Mouse (Mus musculus) intestine, embryonic 15.5 days (tissue): ENCODE results near the gene St8sia4. TPM values are rescaled to one million over a fixed set of nuclear protein-coding genes. Genes with fewer than 3 reads are reported as not detected.
"Not testable (repeated sequence)": the region's sequence is repeated elsewhere in the genome, so short reads cannot be mapped to it uniquely, and the experiment has no call there.

Experiments
- ATAC-seq: fragments of 200-750 bp; cut with Nextera tagmentation; 2 replicates; pipeline ENCODE4 v1.8.0; 2017; ENCODE audit warnings: moderate TSS enrichment, moderate library complexity
- H3K27ac ChIP-seq: fragments of 300-500 bp; sonication (generic); 2 replicates; pipeline ENCODE4 v1.5.1; 2015; ENCODE audit warnings: mild to moderate bottlenecking, inconsistent platforms
- H3K27me3 ChIP-seq: fragments of 300-500 bp; sonication (generic); replicated peaks from 2 replicates; pipeline ENCODE4 v1.6.1; 2015; ENCODE audit warnings: inconsistent platforms
- H3K36me3 ChIP-seq: fragments of 300-500 bp; sonication (generic); 2 replicates; pipeline ENCODE4 v1.6.1; 2015; ENCODE audit warnings: inconsistent platforms
- H3K4me1 ChIP-seq: fragments of 300-500 bp; sonication (generic); replicated peaks from 2 replicates; pipeline ENCODE4 v1.6.1; 2015; ENCODE audit warnings: inconsistent platforms
- H3K4me2 ChIP-seq: fragments of 300-500 bp; sonication (generic); replicated peaks from 2 replicates; pipeline ENCODE4 v1.6.1; 2015; ENCODE audit warnings: mild to moderate bottlenecking, inconsistent platforms
- H3K4me3 ChIP-seq: fragments of 300-500 bp; sonication (generic); replicated peaks from 2 replicates; pipeline ENCODE4 v1.5.1; 2015; ENCODE audit warnings: inconsistent platforms
- H3K9ac ChIP-seq: fragments of 300-500 bp; sonication (generic); 2 replicates; pipeline ENCODE4 v1.6.1; 2015; ENCODE audit warnings: inconsistent platforms
- H3K9me3 ChIP-seq: fragments of 300-500 bp; sonication (generic); 2 replicates; pipeline ENCODE4 v1.6.1; 2016; ENCODE audit warnings: inconsistent platforms
- WGBS: fragments of 180-500 bp; shearing (Covaris S2); methylation state at CpG from one replicate; pipeline ENCODE4 v1.1.7; 2015; 5-methylcytosine and 5-hydroxymethylcytosine counted together
- polyA plus RNA-seq: library from polyadenylated mRNA; unstranded; fragments of >200 nt; fragmentation: Nextera tagmentation; extraction: Ambion mirVana; gene quantifications from 2 replicates; pipeline ENCODE4 v1.2.1, GENCODE M21; 2015

The St8sia4 gene
- polyA plus RNA-seq, 1 experiment from 2014 or later = 3.1 TPM

DNA sequence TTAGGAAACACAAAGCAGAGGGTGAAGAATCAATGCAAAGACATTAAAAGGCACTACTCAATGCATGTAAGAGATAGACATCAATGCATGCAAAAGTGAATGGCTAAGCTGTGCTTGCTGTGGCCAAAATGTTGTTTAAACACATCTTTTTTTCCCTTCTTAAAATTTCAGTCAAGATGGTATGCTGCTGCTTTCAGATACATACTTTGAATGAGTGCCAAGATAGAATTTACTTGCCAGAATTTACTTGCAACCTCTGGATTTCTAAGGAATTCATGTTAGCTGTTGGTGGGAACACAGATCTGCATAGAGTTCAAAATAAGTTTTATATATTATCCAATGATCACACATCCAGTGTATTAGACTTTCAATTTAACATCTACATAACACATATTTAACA lies 77.9 kb downstream of the St8sia4 start:
- no peak for ATAC-seq

DNA sequence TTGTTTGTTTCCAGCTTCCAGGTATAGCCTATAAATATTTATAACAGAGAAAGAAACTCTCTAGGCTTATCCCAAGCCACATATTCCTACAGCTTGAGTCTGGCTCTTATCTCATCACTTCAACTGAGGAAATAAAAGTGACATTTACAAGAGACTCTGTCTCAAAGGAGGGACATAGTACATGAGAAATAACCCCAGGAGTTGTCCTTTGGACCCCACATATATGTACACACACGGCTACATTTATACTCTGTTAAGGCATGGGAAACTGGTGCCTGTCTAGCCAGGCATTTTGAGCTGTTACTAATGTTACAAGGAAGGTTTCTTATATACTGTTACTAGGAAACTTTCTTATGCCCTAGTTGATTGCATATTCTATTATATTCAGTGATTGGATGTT lies 84.1 kb downstream of the St8sia4 start:
- Histone ChIP-seq H3K9ac (no peak overlapping the region), H3K27me3 (no peaks in the 10 kb centered on the region), H3K9me3 (no peaks in the 10 kb centered on the region), H3K4me2 (no peak overlapping the region), H3K36me3 (no peaks in the 10 kb centered on the region), H3K27ac (no peak overlapping the region), H3K4me3 (no peak overlapping the region), H3K4me1 (no peaks in the 10 kb centered on the region)
- ATAC-seq = peak; percentile 56; the same call in 1 of the 2 replicates
- WGBS = 35% methylated on average over 1 of the region's 1 CpGs

More for the DNA sequence above, 77.9 kb downstream of the St8sia4 start:
- Histone ChIP-seq H3K27me3 (no peaks in the 10 kb centered on the region), H3K27ac (no peak overlapping the region), H3K4me3 (no peak overlapping the region), H3K9me3 (no peaks in the 10 kb centered on the region), H3K36me3 (no peaks in the 10 kb centered on the region), H3K4me2 (no peak overlapping the region), H3K9ac (no peak overlapping the region), H3K4me1 (no peaks in the 10 kb centered on the region)

DNA sequence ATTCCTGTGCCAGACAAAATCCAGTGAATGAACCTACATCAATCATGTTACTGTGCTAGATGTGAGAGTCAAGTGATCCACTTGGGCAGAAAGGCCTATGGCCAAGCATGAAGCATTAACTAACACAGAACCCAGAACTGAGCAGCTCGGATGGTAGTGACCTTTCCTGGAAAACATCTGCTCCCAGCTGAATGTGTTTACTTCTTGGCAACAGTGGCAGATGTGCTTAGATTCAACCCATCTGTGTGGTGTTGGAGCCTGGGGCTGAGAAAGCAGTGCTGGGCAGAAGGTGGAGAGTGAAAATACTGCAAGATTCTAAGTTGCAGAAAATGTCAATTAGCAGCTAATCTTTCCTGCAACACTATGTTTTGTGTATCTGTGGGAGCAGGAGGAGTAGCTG lies 85.1 kb downstream of the St8sia4 start:
- no peaks in the 10 kb centered on the region for H3K27me3 ChIP-seq
- H3K9ac ChIP-seq = no peak overlapping the region
- no peaks in the 10 kb centered on the region for H3K9me3 ChIP-seq
- no peak overlapping the region for H3K27ac ChIP-seq
- no peaks in the 10 kb centered on the region for H3K36me3 ChIP-seq
- no peaks in the 10 kb centered on the region for H3K4me1 ChIP-seq
- H3K4me3 ChIP-seq = no peak overlapping the region
- 20% methylated on average over 1 of the region's 1 CpGs for WGBS
- peak; percentile 53; the same call in 1 of the 2 replicates for ATAC-seq
- H3K4me2 ChIP-seq = no peak overlapping the region

DNA sequence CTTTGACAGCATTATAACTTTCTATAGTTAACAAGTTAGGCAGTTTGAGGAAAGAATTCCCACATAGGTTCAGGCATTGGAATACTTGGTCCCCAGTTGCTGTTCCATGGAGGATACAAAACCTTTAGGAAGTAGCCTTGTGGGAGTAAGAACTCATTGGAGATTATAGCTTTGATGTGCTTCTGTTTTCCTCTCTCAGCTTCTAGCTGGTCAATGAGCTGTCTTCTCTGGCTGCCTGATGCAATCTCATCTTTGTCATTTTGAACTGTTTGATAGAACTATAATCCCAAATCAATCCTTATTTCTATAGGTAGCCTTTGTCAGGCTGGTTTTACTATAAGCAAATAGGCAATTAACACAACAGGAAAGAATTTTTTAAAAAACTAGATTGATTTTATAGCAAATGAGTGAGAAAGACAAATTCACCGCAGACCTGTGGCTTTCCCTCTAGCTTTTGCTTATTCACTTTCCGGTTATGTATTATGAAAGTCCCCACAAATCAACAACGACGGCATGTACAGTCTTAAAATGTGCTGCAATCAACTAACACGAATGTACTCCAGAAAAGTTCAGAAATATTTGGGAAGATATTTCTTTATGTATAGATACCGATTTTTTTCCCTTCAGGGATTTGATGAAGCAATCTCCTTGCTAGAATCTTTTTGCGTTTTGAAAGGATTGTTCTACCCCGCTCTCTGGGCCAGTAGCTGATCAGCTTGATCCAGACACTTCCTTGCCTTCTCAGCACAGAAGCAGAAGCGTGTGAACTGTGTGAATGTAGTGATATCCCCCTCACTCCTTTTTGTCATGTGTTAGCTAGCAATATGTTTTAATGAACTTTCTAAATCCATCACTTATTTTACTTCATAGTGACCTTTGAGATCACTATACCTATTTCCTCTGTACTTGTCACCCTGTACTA lies 94.5 kb downstream of the St8sia4 start:
- H3K4me2 ChIP-seq = no peak overlapping the region
- H3K27ac ChIP-seq = no peak overlapping the region
- WGBS = 89% methylated on average over 9 of the region's 9 CpGs
- no peak overlapping the region for H3K4me3 ChIP-seq
- ATAC-seq = no peak
- H3K9me3 ChIP-seq = no peaks in the 10 kb centered on the region
- H3K9ac ChIP-seq = no peak overlapping the region
- H3K4me1 ChIP-seq = no peaks in the 10 kb centered on the region
- no peaks in the 10 kb centered on the region for H3K36me3 ChIP-seq
- H3K27me3 ChIP-seq = no peaks in the 10 kb centered on the region

DNA sequence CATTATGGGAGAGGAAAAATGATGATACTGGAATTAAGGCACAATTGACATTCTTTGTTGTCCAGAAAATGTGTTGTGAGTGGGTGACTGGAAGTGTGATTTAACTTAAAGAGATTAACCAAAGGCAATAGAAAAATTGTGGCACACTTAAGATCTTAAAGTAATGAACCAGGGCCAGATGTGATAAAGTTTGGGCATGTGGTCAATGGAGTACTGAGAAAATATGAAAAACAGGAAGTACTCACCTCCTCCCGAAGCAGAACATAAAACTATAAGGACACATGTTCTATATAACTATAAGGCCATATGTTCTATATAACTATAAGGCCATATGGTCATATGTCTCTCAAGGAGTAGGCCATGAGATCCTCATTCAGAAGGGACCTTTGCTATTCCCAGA lies 96.3 kb downstream of the St8sia4 start:
- ATAC-seq = no peak
- H3K4me3 ChIP-seq = no peak overlapping the region
- WGBS = 69% methylated on average over 1 of the region's 1 CpGs

DNA sequence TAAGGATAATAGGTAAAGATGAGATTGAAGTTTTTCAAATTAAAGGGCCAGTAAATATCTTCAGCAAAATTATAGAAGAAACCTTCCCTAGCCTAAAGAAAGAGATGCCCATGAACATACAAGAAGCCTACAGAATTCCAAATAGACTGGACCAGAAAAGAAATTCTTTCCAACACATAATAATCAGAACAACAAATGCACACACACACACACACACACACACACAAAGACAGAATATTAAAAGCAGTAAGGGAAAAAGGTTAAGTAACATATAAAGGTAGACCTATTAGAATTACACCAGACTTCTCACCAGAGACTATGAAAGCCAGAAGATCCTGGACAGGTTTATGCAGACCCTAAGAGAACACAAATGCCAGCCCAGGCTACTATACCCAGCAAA lies 112.8 kb downstream of the St8sia4 start:
- not testable (repeated sequence) for H3K9me3 ChIP-seq, H3K27me3 ChIP-seq, H3K4me2 ChIP-seq, H3K27ac ChIP-seq, ATAC-seq, H3K4me1 ChIP-seq, H3K4me3 ChIP-seq, H3K36me3 ChIP-seq, H3K9ac ChIP-seq

More for the DNA sequence above, 96.3 kb downstream of the St8sia4 start:
- H3K4me1 ChIP-seq = no peaks in the 10 kb centered on the region
- no peak overlapping the region for H3K4me2 ChIP-seq
- no peaks in the 10 kb centered on the region for H3K36me3 ChIP-seq
- H3K27me3 ChIP-seq = no peaks in the 10 kb centered on the region
- H3K27ac ChIP-seq = no peak overlapping the region
- no peak overlapping the region for H3K9ac ChIP-seq
- no peaks in the 10 kb centered on the region for H3K9me3 ChIP-seq

DNA sequence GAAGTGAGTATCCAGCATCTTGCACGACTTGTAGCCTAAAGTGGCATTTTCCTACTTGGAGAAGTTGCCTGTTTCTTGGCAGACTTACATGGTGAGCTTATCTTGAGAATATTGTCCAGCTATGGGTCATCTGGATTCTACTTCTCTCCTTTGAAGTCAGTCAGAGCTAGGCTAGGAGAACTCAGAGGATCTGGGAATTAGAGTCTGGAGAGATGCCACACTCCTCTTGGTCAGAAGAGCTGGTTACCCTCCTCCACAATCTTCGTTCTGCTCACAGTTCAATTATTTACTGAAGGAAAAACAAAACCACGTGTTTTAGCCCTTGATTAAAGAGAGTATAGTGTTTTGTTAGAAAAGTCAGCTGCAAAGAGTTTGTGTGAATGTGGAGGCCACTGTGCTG lies 125.9 kb downstream of the St8sia4 start:
- no peak overlapping the region for H3K4me2 ChIP-seq
- H3K27ac ChIP-seq = no peak overlapping the region
- no peak overlapping the region for H3K9ac ChIP-seq
- no peaks in the 10 kb centered on the region for H3K27me3 ChIP-seq
- 62% methylated on average over 3 of the region's 3 CpGs for WGBS
- ATAC-seq = no peak
- no peaks in the 10 kb centered on the region for H3K36me3 ChIP-seq
- no peak overlapping the region for H3K4me3 ChIP-seq
- no peaks in the 10 kb centered on the region for H3K4me1 ChIP-seq
- H3K9me3 ChIP-seq = no peaks in the 10 kb centered on the region
